Mouse (Mus musculus) midbrain, embryonic 13.5 days (tissue): ENCODE measurements around the gene Matn1. TPM values are rescaled to one million over a fixed set of nuclear protein-coding genes. Genes with fewer than 3 reads are reported as not detected.

Source experiments
- ATAC-seq: fragments of 200-750 bp; cut with Nextera tagmentation; 2 replicates; pipeline ENCODE4 v1.8.0; 2017; ENCODE audit warnings: mild to moderate bottlenecking, moderate TSS enrichment, moderate library complexity
- H3K27ac ChIP-seq: fragments of 300-500 bp; sonication (generic); 2 replicates; pipeline ENCODE4 v1.5.1; 2015; ENCODE audit warnings: inconsistent platforms, mild to moderate bottlenecking, moderate library complexity
- H3K27me3 ChIP-seq: fragments of 300-500 bp; sonication (generic); 2 replicates; pipeline ENCODE4 v1.6.1; 2015; ENCODE audit warnings: mild to moderate bottlenecking, inconsistent platforms
- H3K36me3 ChIP-seq: fragments of 300-500 bp; sonication (generic); 2 replicates; pipeline ENCODE4 v1.6.1; 2015; ENCODE audit warnings: mild to moderate bottlenecking, inconsistent platforms
- H3K4me1 ChIP-seq: fragments of 300-500 bp; sonication (generic); replicated peaks from 2 replicates; pipeline ENCODE4 v1.6.1; 2015; ENCODE audit warnings: inconsistent platforms
- H3K4me2 ChIP-seq: fragments of 300-500 bp; sonication (generic); replicated peaks from 2 replicates; pipeline ENCODE4 v1.6.1; 2015; ENCODE audit warnings: moderate library complexity, mild to moderate bottlenecking, inconsistent platforms
- H3K4me3 ChIP-seq: fragments of 300-500 bp; sonication (generic); replicated peaks from 2 replicates; pipeline ENCODE4 v1.5.1; 2015; ENCODE audit warnings: mild to moderate bottlenecking, inconsistent platforms
- H3K9ac ChIP-seq: fragments of 300-500 bp; sonication (generic); replicated peaks from 2 replicates; pipeline ENCODE4 v1.6.1; 2015; ENCODE audit warnings: mild to moderate bottlenecking, inconsistent platforms
- H3K9me3 ChIP-seq: fragments of 300-500 bp; sonication (generic); 2 replicates; pipeline ENCODE4 v1.6.1; 2016; ENCODE audit warnings: mild to moderate bottlenecking, inconsistent platforms
- WGBS: fragments of 180-500 bp; shearing (Covaris S2); methylation state at CpG from one replicate; pipeline ENCODE4 v1.1.7; 2015; 5-methylcytosine and 5-hydroxymethylcytosine counted together
- polyA plus RNA-seq: library from polyadenylated mRNA; unstranded; fragments of >200 nt; fragmentation: Nextera tagmentation; extraction: Ambion mirVana; gene quantifications from 2 replicates; pipeline ENCODE4 v1.2.1, GENCODE M21; 2015

Gene Matn1
- polyA plus RNA-seq, 1 experiment from 2014 or later: not detected

DNA sequence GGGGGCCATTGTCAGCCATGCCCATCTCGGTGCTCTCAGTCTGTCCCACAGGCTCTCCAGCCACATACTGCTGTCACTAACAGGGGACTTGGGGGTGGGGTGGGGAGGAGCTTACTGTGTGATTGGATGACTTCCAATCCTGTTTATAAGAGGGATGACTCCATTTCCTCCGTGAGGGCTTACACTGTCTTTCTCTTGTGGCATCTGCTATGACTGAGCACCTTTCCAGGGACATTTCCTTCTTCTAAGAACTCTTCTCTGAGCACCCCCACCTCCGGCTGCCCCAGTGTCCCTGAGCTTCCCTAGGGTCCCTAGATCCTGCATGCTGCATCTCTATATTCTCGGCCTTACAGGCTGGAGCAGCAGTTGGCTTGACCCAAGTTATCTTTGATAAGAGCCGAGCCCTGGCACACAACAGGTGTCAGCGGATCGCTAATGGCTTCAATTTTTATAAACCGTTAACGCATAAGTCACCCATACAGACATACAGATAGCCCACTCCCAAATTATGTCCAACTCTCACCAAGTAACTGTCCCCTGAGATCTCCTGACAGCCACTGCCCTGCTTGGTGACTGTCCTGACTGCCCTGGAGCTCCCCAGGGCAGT, 24.3 kb upstream of the Matn1 start:
- Histone ChIP-seq H3K27me3 (no peaks in the 10 kb centered on the region), H3K4me2 (no peak overlapping the region), H3K36me3 (no peaks in the 10 kb centered on the region), H3K9ac (no peak overlapping the region), H3K9me3 (no peaks in the 10 kb centered on the region), H3K4me1 (peaks cover 21% of the 10 kb centered on the region), H3K4me3 (no peak overlapping the region), H3K27ac (no peak overlapping the region)
- 63% methylated on average over 9 of the region's 9 CpGs for WGBS
- peak; percentile 50; the same call in 1 of the 2 replicates for ATAC-seq

DNA sequence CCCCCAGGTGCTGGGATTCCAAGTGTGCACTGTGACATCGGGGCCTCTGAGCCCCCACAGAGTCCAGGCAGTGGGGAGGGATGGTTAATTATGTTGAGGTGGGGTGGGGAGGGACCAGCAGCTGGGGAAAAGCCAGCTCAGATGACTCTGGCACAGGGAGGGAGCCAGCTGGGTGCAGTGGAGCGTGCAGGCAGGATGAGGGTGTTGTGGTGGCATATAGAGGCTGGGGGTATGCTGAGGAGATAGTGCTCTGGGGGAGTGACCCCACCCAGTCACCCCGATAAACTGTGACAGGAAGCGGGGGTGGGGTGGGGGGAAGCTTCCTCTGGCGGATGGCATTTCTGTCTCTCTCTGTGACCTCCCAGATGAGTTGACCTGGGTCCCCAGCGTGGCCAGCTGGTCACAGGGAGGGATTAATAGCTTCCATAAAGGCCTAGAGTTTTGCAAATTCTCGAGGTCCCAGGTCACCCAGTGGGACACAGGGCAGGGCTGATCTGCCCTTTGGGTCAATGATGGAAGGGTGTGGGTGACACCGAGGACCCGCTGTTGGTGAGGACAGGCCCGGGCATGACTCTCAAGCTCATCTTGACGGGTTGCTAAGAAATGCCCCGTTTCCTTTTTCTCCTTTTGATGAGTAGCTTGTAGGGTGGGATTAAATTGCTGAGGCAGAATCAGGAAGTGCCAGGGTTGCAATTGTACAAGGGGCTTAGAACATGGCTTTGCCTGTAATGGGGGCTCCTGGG, 23.1 kb upstream of the Matn1 start:
- peaks cover 21% of the 10 kb centered on the region for H3K4me1 ChIP-seq
- H3K4me2 ChIP-seq: no peak overlapping the region
- H3K9ac ChIP-seq: no peak overlapping the region; the same call in 1 of the 2 replicates
- no peaks in the 10 kb centered on the region for H3K27me3 ChIP-seq
- no peaks in the 10 kb centered on the region for H3K9me3 ChIP-seq
- H3K36me3 ChIP-seq: no peaks in the 10 kb centered on the region
- no peak overlapping the region for H3K4me3 ChIP-seq
- WGBS: 32% methylated on average over 12 of the region's 12 CpGs
- ATAC-seq: 0 out of 2 replicates have a peak, but pooled peaks have one; percentile 27
- H3K27ac ChIP-seq: no peak overlapping the region

DNA sequence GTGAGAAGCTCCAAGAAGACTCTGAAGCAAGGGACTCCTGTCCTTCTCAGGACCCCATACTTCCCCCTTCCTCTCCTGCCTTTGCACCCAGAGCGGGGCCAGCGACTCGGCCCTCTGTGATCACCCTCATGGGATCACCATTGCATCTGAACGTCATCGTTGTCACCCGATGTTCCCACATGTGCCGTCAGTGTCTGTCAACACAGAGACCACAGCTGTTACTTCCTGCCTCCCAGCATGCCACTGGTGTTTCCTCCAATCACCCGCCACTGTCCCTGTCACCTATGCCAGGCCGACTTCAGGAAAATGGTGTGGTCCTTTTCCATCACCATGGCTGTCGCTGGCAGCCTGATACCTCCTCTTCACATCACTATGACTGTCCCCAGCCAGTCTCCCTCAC, 22.2 kb upstream of the Matn1 start:
- WGBS: 84% methylated on average over 10 of the region's 10 CpGs
- H3K27me3 ChIP-seq: no peaks in the 10 kb centered on the region
- no peak overlapping the region for H3K9ac ChIP-seq
- no peak overlapping the region for H3K27ac ChIP-seq
- peaks cover 21% of the 10 kb centered on the region for H3K4me1 ChIP-seq
- ATAC-seq: no peak
- H3K4me2 ChIP-seq: no peak overlapping the region
- H3K36me3 ChIP-seq: no peaks in the 10 kb centered on the region
- no peak overlapping the region for H3K4me3 ChIP-seq
- no peaks in the 10 kb centered on the region for H3K9me3 ChIP-seq

DNA sequence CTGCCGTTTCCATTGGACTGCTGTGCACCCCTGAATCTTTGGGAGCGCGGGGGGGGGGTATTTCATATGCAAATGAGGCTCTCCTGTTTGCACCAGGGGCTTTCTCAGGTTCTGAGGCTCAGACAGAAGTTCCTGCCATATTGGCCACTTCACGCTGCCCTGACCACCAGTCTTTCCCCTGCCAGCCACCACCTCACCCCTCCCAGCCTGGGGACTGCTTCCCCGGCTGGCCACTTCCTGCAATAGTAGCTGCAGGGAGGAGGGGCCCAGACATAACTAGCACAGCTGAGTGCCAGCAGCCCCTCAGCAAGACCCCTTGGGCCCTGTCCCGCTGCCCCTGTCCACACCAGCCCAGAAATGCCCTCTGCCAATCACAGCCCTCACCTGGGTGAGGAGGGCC, 17.9 kb upstream of the Matn1 start:
- H3K27ac ChIP-seq: no peak overlapping the region
- peaks cover under 1% of the 10 kb centered on the region for H3K4me1 ChIP-seq
- H3K27me3 ChIP-seq: no peaks in the 10 kb centered on the region
- WGBS: 59% methylated on average over 6 of the region's 6 CpGs
- H3K4me2 ChIP-seq: no peak overlapping the region
- H3K36me3 ChIP-seq: no peaks in the 10 kb centered on the region
- ATAC-seq: no peak
- H3K9me3 ChIP-seq: no peaks in the 10 kb centered on the region
- H3K9ac ChIP-seq: no peak overlapping the region
- no peak overlapping the region for H3K4me3 ChIP-seq

DNA sequence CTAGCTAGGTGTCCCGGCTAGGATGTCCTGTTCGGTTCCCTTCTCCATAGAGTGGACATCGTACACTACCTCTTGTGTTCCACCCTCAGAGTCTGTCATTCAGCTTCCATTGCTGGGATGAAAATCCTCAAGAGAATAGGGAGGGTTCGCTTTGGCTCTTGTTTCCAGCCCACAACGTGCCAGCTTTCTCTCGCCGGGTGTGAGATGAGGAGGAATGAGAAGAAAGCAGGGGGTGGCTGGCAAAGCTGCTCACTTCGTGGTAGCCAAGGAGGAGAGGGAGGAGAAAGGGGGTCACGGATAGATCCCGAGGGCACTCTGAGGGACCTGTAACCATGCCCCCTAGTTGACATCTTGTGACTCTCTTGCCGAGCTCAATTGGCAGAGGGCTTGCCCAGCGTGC, 16.4 kb upstream of the Matn1 start:
- H3K9ac ChIP-seq: no peak overlapping the region
- no peak overlapping the region for H3K27ac ChIP-seq
- ATAC-seq: no peak
- 88% methylated on average over 12 of the region's 12 CpGs for WGBS
- no peak overlapping the region for H3K4me2 ChIP-seq
- H3K4me1 ChIP-seq: no peaks in the 10 kb centered on the region
- H3K4me3 ChIP-seq: no peak overlapping the region
- H3K9me3 ChIP-seq: no peaks in the 10 kb centered on the region
- H3K36me3 ChIP-seq: no peaks in the 10 kb centered on the region
- no peaks in the 10 kb centered on the region for H3K27me3 ChIP-seq

DNA sequence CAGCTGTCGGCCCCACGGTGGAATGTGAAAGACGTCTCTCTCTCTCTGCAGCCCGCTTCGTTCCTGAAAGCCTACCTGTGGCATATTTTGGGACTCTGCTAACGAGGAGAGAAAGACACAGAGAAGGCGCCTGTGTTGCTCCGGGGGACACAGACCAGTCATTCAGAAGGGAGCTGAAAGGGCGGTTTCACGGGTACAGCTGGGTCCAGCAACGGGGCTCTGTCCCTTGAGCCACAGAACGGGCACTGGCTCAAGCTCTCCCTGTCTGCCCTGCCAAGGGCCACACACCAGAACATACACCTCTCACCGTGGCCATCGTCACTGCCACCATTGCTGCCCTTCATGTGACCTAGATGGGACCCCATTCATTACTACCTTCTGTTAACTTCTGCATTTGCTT, 1.5 kb upstream of the Matn1 start:
- no peaks in the 10 kb centered on the region for H3K9me3 ChIP-seq
- peaks cover 7% of the 10 kb centered on the region; the same call in 1 of the 2 replicates for H3K27me3 ChIP-seq
- no peak for ATAC-seq
- H3K4me1 ChIP-seq: no peaks in the 10 kb centered on the region
- no peaks in the 10 kb centered on the region for H3K36me3 ChIP-seq
- 67% methylated on average over 14 of the region's 14 CpGs for WGBS
- no peak overlapping the region for H3K4me2 ChIP-seq
- no peak overlapping the region for H3K4me3 ChIP-seq
- H3K9ac ChIP-seq: no peak overlapping the region
- H3K27ac ChIP-seq: no peak overlapping the region

DNA sequence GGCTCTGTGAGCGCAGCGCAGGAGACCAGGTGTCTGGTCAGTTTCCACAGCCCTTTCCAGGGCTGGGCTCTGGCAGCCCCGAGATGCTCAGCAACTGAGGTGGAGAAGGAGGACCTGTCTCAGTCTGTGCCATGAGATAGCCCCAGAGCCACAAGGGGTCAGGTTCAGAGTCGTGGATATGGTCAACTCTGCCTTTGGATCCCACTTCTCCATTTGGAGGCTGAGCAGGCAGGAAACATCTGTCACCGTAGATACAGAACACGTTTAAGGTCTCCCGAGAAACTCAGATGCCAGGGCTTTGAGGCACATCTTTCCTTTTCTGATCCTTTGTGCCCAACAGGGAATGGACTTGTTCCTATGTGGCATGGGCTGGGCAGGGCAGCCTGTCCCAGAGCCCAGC, 594 bp downstream of the Matn1 start:
- H3K4me2 ChIP-seq: no peak overlapping the region
- no peak overlapping the region for H3K4me3 ChIP-seq
- peaks cover 7% of the 10 kb centered on the region; the same call in 1 of the 2 replicates for H3K27me3 ChIP-seq
- H3K4me1 ChIP-seq: no peaks in the 10 kb centered on the region
- WGBS: 86% methylated on average over 7 of the region's 7 CpGs
- ATAC-seq: no peak
- H3K27ac ChIP-seq: no peak overlapping the region
- no peaks in the 10 kb centered on the region for H3K9me3 ChIP-seq
- no peak overlapping the region for H3K9ac ChIP-seq
- no peaks in the 10 kb centered on the region for H3K36me3 ChIP-seq

DNA sequence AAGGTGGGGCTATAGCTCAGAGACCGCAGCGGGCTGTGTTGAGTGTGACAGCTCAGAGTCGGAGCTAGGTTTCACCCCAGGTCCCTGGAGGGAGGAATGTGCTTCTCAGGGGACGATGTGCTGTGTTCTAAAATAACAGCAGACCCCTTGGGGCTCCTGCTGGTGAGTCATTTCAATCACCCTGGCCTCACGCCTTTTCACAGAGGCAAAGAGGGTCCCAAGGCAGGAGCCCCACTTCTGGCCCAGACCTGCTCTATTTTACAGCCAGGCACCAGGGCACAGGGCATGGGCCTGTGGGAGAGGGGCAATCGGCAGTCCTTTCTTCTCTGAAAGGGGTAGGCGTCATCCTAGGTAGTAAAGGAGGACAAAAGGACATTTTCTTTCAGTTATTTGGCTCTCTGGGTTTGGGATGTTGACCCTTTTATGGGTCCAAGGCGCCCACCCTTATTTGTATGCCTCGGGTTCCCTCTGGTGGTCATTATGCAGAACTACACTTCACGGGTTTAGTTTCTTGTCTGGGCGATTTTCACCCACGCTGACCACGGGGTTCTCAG, 3.0 kb downstream of the Matn1 start:
- Histone ChIP-seq H3K4me1 (no peaks in the 10 kb centered on the region), H3K27ac (no peak overlapping the region), H3K36me3 (no peaks in the 10 kb centered on the region), H3K4me2 (no peak overlapping the region), H3K27me3 (peaks cover 7% of the 10 kb centered on the region; the same call in 1 of the 2 replicates), H3K4me3 (no peak overlapping the region), H3K9ac (no peak overlapping the region), H3K9me3 (no peaks in the 10 kb centered on the region)
- 21% methylated on average over 13 of the region's 13 CpGs for WGBS
- ATAC-seq: peak; percentile 53; the same call in 1 of the 2 replicates

DNA sequence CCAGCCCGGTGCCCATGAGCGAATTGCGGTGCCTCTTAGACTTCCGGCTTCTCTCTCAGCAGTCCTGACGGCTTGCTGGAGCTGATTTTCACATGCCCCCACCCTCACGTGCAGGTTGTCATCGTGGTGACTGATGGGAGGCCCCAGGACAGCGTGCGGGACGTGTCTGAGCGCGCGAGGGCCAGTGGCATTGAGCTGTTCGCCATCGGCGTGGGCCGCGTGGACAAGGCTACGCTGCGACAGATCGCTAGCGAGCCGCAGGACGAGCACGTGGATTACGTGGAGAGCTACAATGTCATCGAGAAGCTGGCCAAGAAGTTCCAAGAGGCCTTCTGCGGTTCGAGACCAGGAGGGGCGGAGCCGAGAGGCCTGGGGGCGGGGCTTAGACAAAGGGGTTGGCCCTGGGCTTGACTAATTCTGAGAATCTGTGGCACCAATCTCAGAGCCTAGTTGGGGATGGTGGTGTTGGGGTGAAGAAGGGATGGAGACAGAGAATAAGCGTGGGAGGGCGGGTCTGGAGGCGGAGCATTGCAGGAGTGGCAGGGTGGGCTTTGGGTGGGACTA, 5.7 kb downstream of the Matn1 start:
- no peak overlapping the region for H3K27ac ChIP-seq
- no peak overlapping the region for H3K4me3 ChIP-seq
- no peaks in the 10 kb centered on the region for H3K9me3 ChIP-seq
- WGBS: 89% methylated on average over 35 of the region's 35 CpGs
- no peak overlapping the region for H3K9ac ChIP-seq
- no peaks in the 10 kb centered on the region for H3K4me1 ChIP-seq
- no peak for ATAC-seq
- H3K27me3 ChIP-seq: peaks cover 7% of the 10 kb centered on the region; the same call in 1 of the 2 replicates
- no peak overlapping the region for H3K4me2 ChIP-seq
- H3K36me3 ChIP-seq: no peaks in the 10 kb centered on the region

DNA sequence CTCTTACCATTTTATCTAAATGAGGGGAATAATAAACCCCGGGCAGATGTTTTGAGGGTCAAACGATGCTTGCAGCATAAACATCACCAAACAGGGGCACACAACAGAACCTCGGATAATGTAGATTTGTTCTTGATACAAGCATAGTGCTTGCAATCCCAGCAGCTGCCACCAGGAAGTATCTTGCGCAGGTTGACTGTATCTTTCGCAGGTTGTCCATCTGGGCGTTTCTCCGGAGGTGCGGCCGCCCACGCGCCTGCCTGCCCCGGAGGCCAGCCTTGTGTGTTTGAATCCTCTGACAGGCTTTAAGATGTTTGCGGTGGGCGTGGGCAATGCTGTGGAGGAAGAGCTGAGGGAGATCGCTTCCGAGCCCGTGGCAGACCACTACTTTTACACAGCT, 8.3 kb downstream of the Matn1 start:
- Histone ChIP-seq H3K27me3 (peaks cover 5% of the 10 kb centered on the region; the same call in 1 of the 2 replicates), H3K9ac (no peak overlapping the region), H3K4me1 (0 out of 2 replicates have a peak, but pooled peaks cover 4% of the 10 kb centered on the region), H3K4me2 (no peak overlapping the region), H3K4me3 (no peak overlapping the region), H3K9me3 (no peaks in the 10 kb centered on the region), H3K27ac (no peak overlapping the region), H3K36me3 (no peaks in the 10 kb centered on the region)
- WGBS: 49% methylated on average over 17 of the region's 17 CpGs
- ATAC-seq: no peak

DNA sequence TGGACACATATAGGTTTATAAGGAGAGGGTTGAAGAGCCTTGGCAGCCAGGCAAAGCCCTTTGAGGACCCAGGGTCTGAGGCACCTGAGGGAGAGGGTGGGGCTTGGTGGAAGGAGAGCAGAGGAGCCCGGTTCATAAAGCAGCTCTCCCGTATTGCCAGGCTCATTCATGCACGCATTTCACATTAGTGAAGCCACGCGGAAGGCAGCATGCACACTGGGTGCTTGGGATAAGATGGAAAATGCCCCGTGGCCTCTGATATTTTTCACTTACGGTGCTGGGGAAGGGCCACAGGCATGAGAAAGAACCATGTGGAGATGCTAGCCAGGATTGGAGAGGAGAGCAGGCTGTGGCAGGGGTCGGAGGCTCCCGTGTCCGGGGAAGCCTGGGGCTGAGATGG, 13.0 kb downstream of the Matn1 start:
- Histone ChIP-seq H3K4me1 (peaks cover 21% of the 10 kb centered on the region), H3K27ac (no peak overlapping the region), H3K27me3 (peaks cover 7% of the 10 kb centered on the region; the same call in 1 of the 2 replicates), H3K36me3 (no peaks in the 10 kb centered on the region), H3K9me3 (no peaks in the 10 kb centered on the region), H3K4me2 (no peak overlapping the region), H3K4me3 (no peak overlapping the region), H3K9ac (no peak overlapping the region)
- WGBS: 64% methylated on average over 10 of the region's 10 CpGs
- ATAC-seq: no peak

DNA sequence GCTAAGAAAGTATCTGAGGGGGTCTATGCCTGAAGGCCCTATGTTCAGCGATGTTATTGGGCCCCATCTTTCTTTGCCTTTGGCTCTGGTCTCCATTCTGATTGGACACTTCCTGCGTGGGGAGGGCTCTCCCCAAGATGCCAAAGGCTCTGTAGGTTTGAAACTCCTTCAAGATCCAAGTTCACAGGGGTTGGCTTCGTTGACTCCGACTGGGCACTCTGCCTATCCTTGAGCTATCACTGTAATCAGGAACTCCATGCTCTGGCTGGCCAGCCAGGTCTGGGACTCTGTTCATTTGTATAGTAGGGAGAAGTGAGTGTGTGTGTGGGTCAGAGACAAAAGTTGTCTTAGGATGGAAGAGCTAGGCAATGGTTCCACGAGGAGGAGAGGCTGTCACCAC, 14.6 kb downstream of the Matn1 start:
- no peak for ATAC-seq
- H3K36me3 ChIP-seq: no peaks in the 10 kb centered on the region
- peaks cover 8% of the 10 kb centered on the region; the same call in 1 of the 2 replicates for H3K27me3 ChIP-seq
- 68% methylated on average over 5 of the region's 5 CpGs for WGBS
- no peak overlapping the region for H3K27ac ChIP-seq
- H3K9ac ChIP-seq: no peak overlapping the region
- no peaks in the 10 kb centered on the region for H3K9me3 ChIP-seq
- peaks cover 21% of the 10 kb centered on the region for H3K4me1 ChIP-seq
- no peak overlapping the region for H3K4me3 ChIP-seq
- no peak overlapping the region for H3K4me2 ChIP-seq
